Mouse (Mus musculus): ENCODE results near the gene Speer1. TPM values are rescaled to one million over a fixed set of nuclear protein-coding genes. Genes with fewer than 3 reads are reported as not detected.
"Not testable (repeated sequence)": the region's sequence is repeated elsewhere in the genome, so short reads cannot be mapped to it uniquely, and the experiment has no call there.

Gene Speer1
- total RNA-seq (2022): not detected

GRCm38 (mm10) chr5:11341216-11341615, at the start of gene Speer1:
Speer1 (plus strand) TSS chr5:11341516.
- not testable (repeated sequence) for DNase-seq

Other genes starting within 250 kb of the Speer1 start
- not detected for gene Gm8879, start 213.9 kb upstream of the Speer1 start, total RNA-seq (2022)
- gene Gm5861, start 158.4 kb upstream of the Speer1 start, total RNA-seq (2022): not detected
- not detected for gene Gm8890, start 85.5 kb upstream of the Speer1 start, total RNA-seq (2022)
- not detected for gene Gm8897, start 74.9 kb downstream of the Speer1 start, total RNA-seq (2022)
- not detected for gene Gm8906, start 161.2 kb downstream of the Speer1 start, total RNA-seq (2022)

Data from adrenal gland, adult 8-10 months (tissue).